Mouse (Mus musculus) embryonic facial prominence, embryonic 13.5 days (tissue): ENCODE results near the gene Tbc1d24. TPM values are rescaled to one million over a fixed set of nuclear protein-coding genes. Genes with fewer than 3 reads are reported as not detected.

Experiments
- ATAC-seq: fragments of 200-750 bp; cut with Nextera tagmentation; 2 replicates; pipeline ENCODE4 v1.8.0; 2017; ENCODE audit warnings: low read depth; ENCODE audit not compliant: insufficient number of reproducible peaks, insufficient read depth, low FRiP score, low TSS enrichment
- H3K27ac ChIP-seq: fragments of 300-500 bp; sonication (generic); 2 replicates; pipeline ENCODE4 v1.5.1; 2015; ENCODE audit warnings: moderate library complexity, mild to moderate bottlenecking, inconsistent platforms
- H3K27me3 ChIP-seq: fragments of 300-500 bp; sonication (generic); 2 replicates; pipeline ENCODE4 v1.6.1; 2015; ENCODE audit warnings: mild to moderate bottlenecking, inconsistent platforms
- H3K36me3 ChIP-seq: fragments of 300-500 bp; sonication (generic); 2 replicates; pipeline ENCODE4 v1.6.1; 2015; ENCODE audit warnings: mild to moderate bottlenecking, inconsistent platforms
- H3K4me1 ChIP-seq: fragments of 300-500 bp; sonication (generic); 2 replicates; pipeline ENCODE4 v1.6.1; 2015; ENCODE audit warnings: inconsistent platforms
- H3K4me2 ChIP-seq: fragments of 300-500 bp; sonication (generic); 2 replicates; pipeline ENCODE4 v1.6.1; 2015; ENCODE audit warnings: moderate library complexity, mild to moderate bottlenecking, inconsistent platforms
- H3K4me3 ChIP-seq: fragments of 300-500 bp; sonication (generic); 2 replicates; pipeline ENCODE4 v1.5.1; 2015; ENCODE audit warnings: mild to moderate bottlenecking, inconsistent platforms
- H3K9ac ChIP-seq: fragments of 300-500 bp; sonication (generic); 2 replicates; pipeline ENCODE4 v1.6.1; 2015; ENCODE audit warnings: mild to moderate bottlenecking, inconsistent platforms
- H3K9me3 ChIP-seq: fragments of 300-500 bp; sonication (generic); 2 replicates; pipeline ENCODE4 v1.6.1; 2016; ENCODE audit warnings: inconsistent platforms
- WGBS: fragments of 180-500 bp; shearing (Covaris S2); methylation state at CpG from one replicate; pipeline ENCODE4 v1.1.7; 2015; ENCODE audit warnings: mixed read lengths; 5-methylcytosine and 5-hydroxymethylcytosine counted together
- polyA plus RNA-seq: library from polyadenylated mRNA; unstranded; fragments of >200 nt; fragmentation: Nextera tagmentation; extraction: Ambion mirVana; gene quantifications from 2 replicates; pipeline ENCODE4 v1.2.1, GENCODE M21; 2015

The Tbc1d24 gene
- polyA plus RNA-seq, 1 experiment from 2014 or later: 10.2 TPM

- no peak for ATAC-seq
- Histone ChIP-seq H3K9me3 (no peaks in the 10 kb centered on the region), H3K27me3 (no peaks in the 10 kb centered on the region), H3K36me3 (no peaks in the 10 kb centered on the region), H3K4me1 (peaks cover 18% of the 10 kb centered on the region), H3K4me3 (no peak overlapping the region), H3K4me2 (no peak overlapping the region), H3K9ac (no peak overlapping the region), H3K27ac (no peak overlapping the region)
- 77% methylated on average over 4 of the region's 4 CpGs for WGBS
These were observed 6.1 kb downstream of the Tbc1d24 start for GRCm38 (mm10) chr17:24199252-24199651.

GRCm38 (mm10) chr17:24197032-24197824 lies 8.1 kb downstream of the Tbc1d24 start:
- WGBS: 69% methylated on average over 15 of the region's 15 CpGs
- ATAC-seq: no peak
- Histone ChIP-seq H3K27me3 (no peaks in the 10 kb centered on the region), H3K4me2 (no peak overlapping the region), H3K4me3 (no peak overlapping the region), H3K4me1 (0 out of 2 replicates have a peak, but pooled peaks cover 3% of the 10 kb centered on the region), H3K9me3 (no peaks in the 10 kb centered on the region), H3K36me3 (no peaks in the 10 kb centered on the region), H3K27ac (no peak overlapping the region), H3K9ac (no peak overlapping the region)

- Histone ChIP-seq H3K9ac (no peak overlapping the region), H3K4me2 (no peak overlapping the region), H3K4me3 (no peak overlapping the region), H3K27ac (no peak overlapping the region), H3K27me3 (no peaks in the 10 kb centered on the region), H3K9me3 (no peaks in the 10 kb centered on the region), H3K36me3 (0 out of 2 replicates have a peak, but pooled peaks cover 1% of the 10 kb centered on the region), H3K4me1 (peaks cover 7% of the 10 kb centered on the region; the same call in 1 of the 2 replicates)
- 52% methylated on average over 2 of the region's 2 CpGs for WGBS
- no peak for ATAC-seq
These were observed 10.0 kb downstream of the Tbc1d24 start for GRCm38 (mm10) chr17:24195349-24195748.

GRCm38 (mm10) chr17:24193769-24194168 lies 11.6 kb downstream of the Tbc1d24 start:
- 79% methylated on average over 5 of the region's 5 CpGs for WGBS
- Histone ChIP-seq H3K9ac (no peak overlapping the region), H3K4me1 (peaks cover 4% of the 10 kb centered on the region; the same call in 1 of the 2 replicates), H3K36me3 (peaks cover 6% of the 10 kb centered on the region), H3K4me2 (no peak overlapping the region), H3K9me3 (no peaks in the 10 kb centered on the region), H3K27me3 (no peaks in the 10 kb centered on the region), H3K4me3 (no peak overlapping the region), H3K27ac (no peak overlapping the region)
- no peak for ATAC-seq

- H3K4me2 ChIP-seq: no peak overlapping the region
- no peaks in the 10 kb centered on the region for H3K27me3 ChIP-seq
- H3K9ac ChIP-seq: no peak overlapping the region
- peaks cover 10% of the 10 kb centered on the region for H3K36me3 ChIP-seq
- no peak overlapping the region for H3K27ac ChIP-seq
- WGBS: 85% methylated on average over 8 of the region's 8 CpGs
- no peak for ATAC-seq
- H3K4me1 ChIP-seq: peaks cover 4% of the 10 kb centered on the region; the same call in 1 of the 2 replicates
- no peaks in the 10 kb centered on the region for H3K9me3 ChIP-seq
- no peak overlapping the region for H3K4me3 ChIP-seq
These were observed 12.1 kb downstream of the Tbc1d24 start for GRCm38 (mm10) chr17:24193268-24193667.

GRCm38 (mm10) chr17:24192848-24193247 lies 12.5 kb downstream of the Tbc1d24 start:
- H3K27me3 ChIP-seq: no peaks in the 10 kb centered on the region
- no peak overlapping the region for H3K4me2 ChIP-seq
- ATAC-seq: no peak
- H3K27ac ChIP-seq: no peak overlapping the region
- peaks cover 4% of the 10 kb centered on the region; the same call in 1 of the 2 replicates for H3K4me1 ChIP-seq
- peaks cover 13% of the 10 kb centered on the region for H3K36me3 ChIP-seq
- no peak overlapping the region for H3K9ac ChIP-seq
- H3K4me3 ChIP-seq: no peak overlapping the region
- H3K9me3 ChIP-seq: no peaks in the 10 kb centered on the region
- 73% methylated on average over 8 of the region's 8 CpGs for WGBS

- whole genome bisulfite sequencing: 69% methylated on average over 4 of the region's 4 CpGs
- ATAC-seq: no peak
- Histone ChIP-seq H3K9me3 (no peaks in the 10 kb centered on the region), H3K4me2 (no peak overlapping the region), H3K27me3 (no peaks in the 10 kb centered on the region), H3K36me3 (peaks cover 19% of the 10 kb centered on the region), H3K4me1 (peaks cover 4% of the 10 kb centered on the region; the same call in 1 of the 2 replicates), H3K9ac (0 out of 2 replicates have a peak overlapping the region, but pooled peaks have one; percentile 49), H3K4me3 (no peak overlapping the region), H3K27ac (no peak overlapping the region)
These were observed 13.9 kb downstream of the Tbc1d24 start for GRCm38 (mm10) chr17:24191481-24191880.

GRCm38 (mm10) chr17:24190934-24191333 lies 14.4 kb downstream of the Tbc1d24 start:
- no peak overlapping the region for H3K4me2 ChIP-seq
- no peak overlapping the region for H3K4me3 ChIP-seq
- H3K4me1 ChIP-seq: peaks cover 4% of the 10 kb centered on the region; the same call in 1 of the 2 replicates
- H3K9me3 ChIP-seq: no peaks in the 10 kb centered on the region
- no peaks in the 10 kb centered on the region for H3K27me3 ChIP-seq
- no peak overlapping the region for H3K27ac ChIP-seq
- peaks cover 21% of the 10 kb centered on the region for H3K36me3 ChIP-seq
- no peak for ATAC-seq
- H3K9ac ChIP-seq: no peak overlapping the region
- 76% methylated on average over 2 of the region's 2 CpGs for WGBS

- H3K4me3 ChIP-seq: no peak overlapping the region
- peaks cover 8% of the 10 kb centered on the region for H3K4me1 ChIP-seq
- H3K9me3 ChIP-seq: no peaks in the 10 kb centered on the region
- no peak for ATAC-seq
- 81% methylated on average over 3 of the region's 3 CpGs for WGBS
- peaks cover under 1% of the 10 kb centered on the region; the same call in 1 of the 2 replicates for H3K36me3 ChIP-seq
- H3K27ac ChIP-seq: no peak overlapping the region
- no peak overlapping the region for H3K4me2 ChIP-seq
- no peaks in the 10 kb centered on the region for H3K27me3 ChIP-seq
- H3K9ac ChIP-seq: no peak overlapping the region
These were observed 31.1 kb downstream of the Tbc1d24 start for GRCm38 (mm10) chr17:24174259-24174658.

- Histone ChIP-seq H3K4me3 (no peak overlapping the region), H3K4me2 (no peak overlapping the region), H3K4me1 (peaks cover 9% of the 10 kb centered on the region), H3K9me3 (no peaks in the 10 kb centered on the region), H3K27me3 (no peaks in the 10 kb centered on the region), H3K27ac (no peak overlapping the region), H3K36me3 (no peaks in the 10 kb centered on the region), H3K9ac (no peak overlapping the region)
- 3% methylated on average over 3 of the region's 3 CpGs for whole genome bisulfite sequencing
- ATAC-seq: no peak
These were observed 31.9 kb downstream of the Tbc1d24 start for GRCm38 (mm10) chr17:24173423-24173822.

GRCm38 (mm10) chr17:24171738-24172137 lies 33.6 kb downstream of the Tbc1d24 start:
- 87% methylated on average over 4 of the region's 4 CpGs for WGBS
- no peak overlapping the region for H3K4me2 ChIP-seq
- ATAC-seq: no peak
- H3K36me3 ChIP-seq: peaks cover 12% of the 10 kb centered on the region
- peaks cover 23% of the 10 kb centered on the region for H3K4me1 ChIP-seq
- no peaks in the 10 kb centered on the region for H3K27me3 ChIP-seq
- H3K4me3 ChIP-seq: no peak overlapping the region
- H3K27ac ChIP-seq: no peak overlapping the region
- H3K9me3 ChIP-seq: no peaks in the 10 kb centered on the region
- no peak overlapping the region for H3K9ac ChIP-seq

- Histone ChIP-seq H3K4me3 (no peak overlapping the region), H3K27me3 (no peaks in the 10 kb centered on the region), H3K9me3 (no peaks in the 10 kb centered on the region), H3K4me2 (no peak overlapping the region), H3K27ac (no peak overlapping the region), H3K36me3 (peaks cover 16% of the 10 kb centered on the region), H3K9ac (0 out of 2 replicates have a peak overlapping the region, but pooled peaks have one; percentile 93), H3K4me1 (peaks cover 23% of the 10 kb centered on the region)
- ATAC-seq: no peak
- 77% methylated on average over 5 of the region's 5 CpGs for WGBS
These were observed 34.6 kb downstream of the Tbc1d24 start for GRCm38 (mm10) chr17:24170729-24171128.
